Mouse (Mus musculus) heart, adult 2 months (tissue): ENCODE measurements around the gene Dglucy.

Experiments used
- CTCF ChIP-seq: fragments of 200-600 bp; IDR thresholded peaks from 2 replicates; pipeline ENCODE4 v1.8.1; 2022; ENCODE audit warnings: antibody characterized with exemption, mild to moderate bottlenecking, moderate library complexity
- POLR2A ChIP-seq: fragments of 200-500 bp; IDR thresholded peaks from 2 replicates; pipeline ENCODE4 v1.6.1; 2011; ENCODE audit warnings: mild to moderate bottlenecking, low read depth, low read length, control low read depth; ENCODE audit not compliant: insufficient read depth

DNA sequence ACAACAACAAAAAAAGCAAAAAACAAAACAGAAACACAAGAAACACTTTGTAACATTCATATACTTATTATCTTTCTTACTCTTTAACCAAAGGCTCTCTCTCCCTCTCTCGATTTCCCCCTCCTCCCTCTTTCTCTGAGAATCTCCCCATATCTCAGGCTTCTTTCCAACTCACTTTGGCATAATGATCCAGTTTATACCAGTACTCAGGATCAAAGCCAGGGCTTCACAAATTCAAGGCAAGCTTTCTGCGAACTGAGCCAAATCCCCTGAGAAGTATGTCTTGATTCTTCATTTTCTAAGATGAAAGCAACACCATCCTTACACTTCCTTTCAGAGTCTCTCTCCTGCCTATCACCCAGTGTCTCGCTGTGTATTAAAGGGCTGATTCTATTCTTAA, 40.4 kb upstream of the Dglucy start:
- TF ChIP-seq CTCF: no peak
- no peak for TF ChIP-seq POLR2A
